Mouse (Mus musculus) c-Kit-positive CD71-positive TER-119-negative erythroid progenitor cells, embryonic 14.5 days (primary cell): ENCODE results near the gene Zfp69.
A peak's percentile ranks its signal among the peaks of the same experiment; 100 is the strongest.

Experiments used
- DNase-seq: peaks from one replicate; pipeline ENCODE4 v3.0.0-alpha.2; 2013; ENCODE audit warnings: low read depth

Zfp69 gene

GRCm38 (mm10) chr4:120924554-120925299 is 26.8 kb downstream of the Zfp69 start, which contains the start of gene Exo5:
Exo5 (minus strand) TSS chr4:120925017.
- peak; percentile 90 for DNase-seq

- DNase-seq, result no peak
These were observed 30.0 kb downstream of the Zfp69 start for GRCm38 (mm10) chr4:120921461-120921860.

GRCm38 (mm10) chr4:120914501-120914900 is 37.0 kb downstream of the Zfp69 start:
- no peak for DNase-seq

- no peak for DNase-seq
These were observed 37.6 kb downstream of the Zfp69 start for GRCm38 (mm10) chr4:120913861-120914260.

- DNase-seq, result no peak
These were observed 38.1 kb downstream of the Zfp69 start for GRCm38 (mm10) chr4:120913443-120913842.

GRCm38 (mm10) chr4:120912866-120913265 is 38.6 kb downstream of the Zfp69 start:
- no peak for DNase-seq

GRCm38 (mm10) chr4:120911086-120911485 is 40.4 kb downstream of the Zfp69 start:
- DNase-seq, result no peak

GRCm38 (mm10) chr4:120909558-120910150 is 41.8 kb downstream of the Zfp69 start:
- peak; percentile 72 for DNase-seq

GRCm38 (mm10) chr4:120905644-120906043 is 45.9 kb downstream of the Zfp69 start:
- no peak for DNase-seq

GRCm38 (mm10) chr4:120904533-120904932 is 47.0 kb downstream of the Zfp69 start:
- no peak for DNase-seq

GRCm38 (mm10) chr4:120895810-120896584 is 55.5 kb downstream of the Zfp69 start:
- DNase-seq, result no peak

GRCm38 (mm10) chr4:120895226-120895625 is 56.3 kb downstream of the Zfp69 start:
- DNase-seq, result no peak

GRCm38 (mm10) chr4:120894584-120894983 is 56.9 kb downstream of the Zfp69 start:
- DNase-seq, result no peak

- DNase-seq, result no peak
These were observed 57.7 kb downstream of the Zfp69 start for GRCm38 (mm10) chr4:120893656-120894401.

GRCm38 (mm10) chr4:120892516-120892915 is 59.0 kb downstream of the Zfp69 start:
- DNase-seq, result no peak

GRCm38 (mm10) chr4:120891960-120892359 is 59.5 kb downstream of the Zfp69 start:
- DNase-seq, result no peak

- DNase-seq, result no peak
These were observed 60.6 kb downstream of the Zfp69 start for GRCm38 (mm10) chr4:120890754-120891440.

GRCm38 (mm10) chr4:120888884-120889283 is 62.6 kb downstream of the Zfp69 start:
- DNase-seq, result no peak

GRCm38 (mm10) chr4:120887381-120888112 is 64.0 kb downstream of the Zfp69 start:
- peak; percentile 34 for DNase-seq

GRCm38 (mm10) chr4:120886811-120887210 is 64.7 kb downstream of the Zfp69 start:
- DNase-seq, result no peak

- no peak for DNase-seq
These were observed 65.4 kb downstream of the Zfp69 start for GRCm38 (mm10) chr4:120886131-120886530.
